Mouse (Mus musculus) E14TG2a.4 (cell line): ENCODE measurements at regions not wholly inside any gene's neighbourhood (a gene's known extent, or its start where the extent isn't known, plus 50 kb on each side); places are given as distances from the start of the nearest gene placed in this dataset.

Source experiments
- H3K27me3 ChIP-seq: 2 replicates; pipeline ENCODE4 v1.6.1; 2014; ENCODE audit warnings: low read length, control low read depth; ENCODE audit not compliant: insufficient read depth
- H3K36me3 ChIP-seq: 2 replicates; pipeline ENCODE4 v1.6.1; 2014; ENCODE audit warnings: low read length, control low read depth; ENCODE audit not compliant: insufficient read depth
- H3K4me1 ChIP-seq: replicated peaks from 2 replicates; pipeline ENCODE4 v1.6.1; 2014; ENCODE audit warnings: low read depth, low read length, control low read depth
- H3K4me3 ChIP-seq: replicated peaks from 2 replicates; pipeline ENCODE4 v1.5.1; 2014; ENCODE audit warnings: mild to moderate bottlenecking, low read length
- H3K9me3 ChIP-seq: 2 replicates; pipeline ENCODE4 v1.6.1; 2014; ENCODE audit warnings: low read length, control low read depth
- CTCF ChIP-seq: conservative IDR thresholded peaks from 2 replicates; pipeline ENCODE4 v1.5.1; 2014; ENCODE audit warnings: low read length
- NANOG ChIP-seq: IDR thresholded peaks from 2 replicates; pipeline ENCODE4 v1.6.1; 2014; ENCODE audit warnings: borderline replicate concordance, low read length, mixed read lengths
- POU5F1 ChIP-seq: IDR thresholded peaks from 2 replicates; pipeline ENCODE4 v1.6.1; 2014; ENCODE audit warnings: low read length, borderline replicate concordance

DNA sequence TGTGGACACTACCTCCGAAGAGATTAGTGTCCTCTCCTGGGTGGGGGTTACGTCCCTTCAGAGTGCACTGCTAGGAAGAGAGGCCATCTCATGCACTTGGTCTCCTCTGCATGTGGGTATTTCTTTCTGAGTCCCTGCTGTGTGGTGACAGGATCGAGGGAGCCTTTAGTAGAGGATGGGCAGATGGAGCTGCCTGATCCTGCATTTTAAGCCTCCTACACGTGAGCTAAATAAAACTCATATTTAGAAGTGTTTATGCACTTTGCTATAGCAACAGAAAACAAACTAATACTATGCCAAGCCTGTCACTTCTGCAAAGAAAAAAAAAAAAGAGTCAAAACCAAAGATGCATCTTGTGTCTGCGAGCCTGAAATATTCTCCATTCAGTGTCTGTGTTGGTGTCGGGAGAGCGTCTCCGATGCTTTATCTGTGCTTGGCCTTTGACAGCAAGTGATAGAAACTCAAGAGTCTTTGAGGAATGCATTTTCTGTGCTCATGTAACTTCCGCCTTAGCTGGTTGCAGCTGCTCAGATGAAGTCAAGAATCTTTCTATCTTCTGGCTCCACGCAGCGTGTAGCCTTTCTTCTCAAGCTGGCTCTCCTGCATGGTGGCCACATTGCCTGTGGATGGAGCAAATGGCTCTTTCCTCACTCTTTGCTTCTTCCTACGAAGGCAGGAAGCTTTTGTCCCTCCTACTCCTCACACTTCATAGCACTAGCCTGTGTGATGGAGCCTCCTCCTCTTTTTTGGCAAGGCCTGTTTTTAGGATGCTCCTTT, 134.8 kb downstream of the Ppp4r2 start:
- Histone ChIP-seq H3K4me1 (no peaks in the 10 kb centered on the region), H3K9me3 (no peaks in the 10 kb centered on the region), H3K27me3 (peaks cover 9% of the 10 kb centered on the region; the same call in 1 of the 2 replicates), H3K4me3 (no peak overlapping the region), H3K36me3 (no peaks in the 10 kb centered on the region)
- TF ChIP-seq CTCF: no peak
- no peak for TF ChIP-seq POU5F1
- TF ChIP-seq NANOG: no peak

DNA sequence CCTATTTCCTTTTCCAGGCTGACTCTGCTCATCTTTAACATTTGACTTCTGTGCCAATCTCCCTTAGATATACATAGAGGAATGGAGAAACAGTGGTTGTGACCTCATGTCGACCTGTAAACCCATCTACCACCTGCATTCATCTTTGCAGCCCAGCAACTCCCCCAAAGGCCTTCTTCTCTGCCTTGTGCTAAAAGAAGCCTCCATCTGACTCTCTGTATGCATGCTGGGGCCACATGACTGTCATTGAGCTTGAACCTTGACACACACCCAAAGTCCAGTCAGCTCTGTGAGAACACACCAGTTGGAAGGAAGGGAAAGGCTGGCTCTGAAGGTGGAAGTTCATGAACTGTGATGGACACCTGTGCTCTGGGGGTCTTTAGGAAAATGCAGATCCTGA, 135.5 kb downstream of the Ppp4r2 start:
- H3K4me3 ChIP-seq: no peak overlapping the region
- H3K36me3 ChIP-seq: no peaks in the 10 kb centered on the region
- no peaks in the 10 kb centered on the region for H3K9me3 ChIP-seq
- H3K27me3 ChIP-seq: peaks cover 9% of the 10 kb centered on the region; the same call in 1 of the 2 replicates
- no peaks in the 10 kb centered on the region for H3K4me1 ChIP-seq
- no peak for TF ChIP-seq POU5F1
- no peak for TF ChIP-seq CTCF
- no peak for TF ChIP-seq NANOG

- Histone ChIP-seq H3K27me3 (peaks cover 9% of the 10 kb centered on the region; the same call in 1 of the 2 replicates), H3K9me3 (no peaks in the 10 kb centered on the region), H3K36me3 (no peaks in the 10 kb centered on the region), H3K4me3 (no peak overlapping the region), H3K4me1 (peaks cover 2% of the 10 kb centered on the region)
- TF ChIP-seq NANOG (no peak), POU5F1 (no peak), CTCF (no peak)
These were observed 137.5 kb downstream of the Ppp4r2 start for GRCm38 (mm10) chr6:100970810-100971447.

GRCm38 (mm10) chr6:100971462-100971955, 138.1 kb downstream of the Ppp4r2 start:
- H3K4me1 ChIP-seq: peaks cover 6% of the 10 kb centered on the region
- H3K27me3 ChIP-seq: peaks cover 9% of the 10 kb centered on the region; the same call in 1 of the 2 replicates
- TF ChIP-seq POU5F1 (no peak), CTCF (no peak), NANOG (no peak)
- H3K36me3 ChIP-seq: no peaks in the 10 kb centered on the region
- H3K9me3 ChIP-seq: no peaks in the 10 kb centered on the region
- no peak overlapping the region for H3K4me3 ChIP-seq

DNA sequence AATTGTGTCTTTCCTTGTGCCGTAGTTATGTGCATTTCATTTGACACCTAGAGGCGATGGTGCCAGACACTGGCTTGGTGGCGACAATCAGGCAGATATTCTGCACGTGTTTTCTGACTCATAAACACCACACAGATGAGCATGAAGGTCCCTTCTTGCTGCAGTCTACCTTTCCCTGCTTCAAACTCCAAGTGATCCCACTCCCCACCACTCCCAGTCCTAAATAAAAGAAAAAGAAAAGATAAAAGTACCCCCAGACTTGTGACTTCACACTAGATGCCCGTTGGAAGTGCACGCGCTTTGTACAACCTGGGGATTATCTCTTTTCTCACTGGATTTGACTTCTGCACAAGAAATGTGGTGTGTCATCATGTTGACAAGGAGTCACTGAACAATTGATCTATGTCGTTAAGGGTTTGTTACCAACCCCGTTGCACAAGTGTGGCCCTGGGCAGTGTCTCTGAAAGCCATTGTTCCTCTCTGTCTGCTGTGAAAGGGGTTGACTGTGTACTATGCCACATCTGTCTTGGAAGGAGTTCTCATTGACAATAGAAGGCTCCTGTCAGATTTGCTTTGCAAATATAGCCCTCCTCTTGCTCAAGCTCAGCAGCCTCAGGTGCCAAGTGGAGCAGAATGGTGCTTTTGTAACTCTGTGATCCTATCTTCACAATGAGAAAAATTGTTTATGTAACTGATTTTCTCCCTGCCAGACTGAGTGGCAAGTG, 140.1 kb downstream of the Ppp4r2 start:
- Histone ChIP-seq H3K9me3 (no peaks in the 10 kb centered on the region), H3K36me3 (no peaks in the 10 kb centered on the region), H3K4me1 (peaks cover 6% of the 10 kb centered on the region), H3K27me3 (peaks cover 5% of the 10 kb centered on the region; the same call in 1 of the 2 replicates), H3K4me3 (no peak overlapping the region)
- no peak for TF ChIP-seq CTCF
- TF ChIP-seq NANOG: no peak
- TF ChIP-seq POU5F1: no peak

DNA sequence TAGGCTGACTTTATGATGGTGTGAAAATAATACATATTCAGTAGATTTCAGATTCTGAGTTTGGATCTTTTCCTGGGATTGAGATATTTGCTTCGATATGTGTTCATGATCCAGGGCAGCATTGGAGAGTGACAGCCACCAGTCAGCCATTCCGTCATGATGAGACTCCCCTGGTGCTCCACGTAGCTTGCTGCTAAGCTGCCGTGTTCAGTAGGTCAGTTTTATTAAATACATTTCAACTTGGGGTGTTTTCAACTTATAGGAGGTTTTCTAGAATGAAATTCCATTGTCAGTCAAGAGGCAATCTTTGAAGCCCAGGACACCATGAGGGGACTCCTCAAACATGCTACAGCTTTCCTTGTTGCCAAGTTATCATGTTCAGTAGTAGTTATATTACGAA, 141.3 kb downstream of the Ppp4r2 start:
- Histone ChIP-seq H3K9me3 (no peaks in the 10 kb centered on the region), H3K36me3 (no peaks in the 10 kb centered on the region), H3K27me3 (no peaks in the 10 kb centered on the region), H3K4me1 (peaks cover 6% of the 10 kb centered on the region), H3K4me3 (no peak overlapping the region)
- TF ChIP-seq POU5F1: no peak
- no peak for TF ChIP-seq CTCF
- TF ChIP-seq NANOG: no peak

DNA sequence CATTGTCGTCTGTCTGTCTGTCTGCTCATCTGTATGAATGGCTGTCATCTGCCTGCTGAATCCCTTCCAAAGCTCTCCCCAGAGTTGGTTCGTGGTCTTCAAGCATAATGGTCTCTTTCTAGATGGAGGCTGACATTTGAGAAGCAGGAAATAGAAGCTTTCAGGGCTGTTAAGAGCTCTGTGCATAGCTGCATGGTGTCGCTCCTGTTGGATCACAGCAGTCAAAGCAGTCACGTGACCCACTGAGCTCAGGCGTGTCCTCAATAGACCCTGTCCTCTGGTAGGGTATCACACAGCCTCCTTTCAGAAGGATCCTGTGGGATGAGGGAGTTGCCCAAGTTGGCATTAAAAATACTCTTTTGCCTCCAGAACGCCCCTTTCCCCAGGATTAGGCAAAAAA, 142.4 kb downstream of the Ppp4r2 start:
- Histone ChIP-seq H3K4me3 (no peak overlapping the region), H3K9me3 (no peaks in the 10 kb centered on the region), H3K27me3 (no peaks in the 10 kb centered on the region), H3K4me1 (peaks cover 6% of the 10 kb centered on the region), H3K36me3 (no peaks in the 10 kb centered on the region)
- no peak for TF ChIP-seq CTCF
- TF ChIP-seq NANOG: no peak
- TF ChIP-seq POU5F1: no peak

DNA sequence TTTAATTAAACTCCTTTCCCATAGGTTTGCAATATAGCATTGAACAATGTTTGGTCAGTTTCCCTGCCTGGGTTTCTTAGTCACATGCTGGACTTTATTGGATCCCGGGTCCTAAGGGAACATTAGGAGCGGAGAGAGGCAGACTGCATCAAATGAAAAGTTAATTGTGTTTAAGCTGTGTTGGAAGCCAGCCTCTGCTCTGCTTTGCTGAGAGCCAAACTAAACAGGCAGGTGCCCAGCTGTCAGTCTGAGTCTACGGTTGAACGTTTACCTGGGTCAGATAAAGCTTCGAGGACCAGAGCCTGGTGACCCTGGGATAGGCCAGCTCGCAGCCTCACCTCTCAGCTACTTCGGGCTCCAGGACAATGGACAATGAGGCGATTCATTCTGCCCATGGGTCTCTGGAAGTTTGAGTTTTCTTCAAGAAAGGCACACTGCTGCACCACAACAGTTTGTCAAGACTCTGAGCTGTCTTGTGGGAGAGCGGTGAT, 143.8 kb downstream of the Ppp4r2 start:
- 0 out of 2 replicates have a peak, but pooled peaks cover 5% of the 10 kb centered on the region for H3K9me3 ChIP-seq

More for the DNA sequence above, 143.8 kb downstream of the Ppp4r2 start:
- Histone ChIP-seq H3K4me3 (no peak overlapping the region), H3K4me1 (peaks cover 6% of the 10 kb centered on the region), H3K27me3 (no peaks in the 10 kb centered on the region), H3K36me3 (no peaks in the 10 kb centered on the region)
- TF ChIP-seq POU5F1: no peak
- no peak for TF ChIP-seq NANOG
- no peak for TF ChIP-seq CTCF
